Mouse (Mus musculus) cortical plate, adult 2 months (tissue): ENCODE data around the gene Arid3a.

Source experiments
- CTCF ChIP-seq: fragments of 200-500 bp; IDR thresholded peaks from 2 replicates; pipeline ENCODE4 v1.5.1; 2011; ENCODE audit warnings: mild to moderate bottlenecking, control low read depth, low read length; ENCODE audit not compliant: insufficient read depth; ENCODE audit errors: extremely low read depth
- POLR2A ChIP-seq: fragments of 200-500 bp; IDR thresholded peaks from 2 replicates; pipeline ENCODE4 v1.6.1; 2011; ENCODE audit warnings: mild to moderate bottlenecking, low read length, control low read depth; ENCODE audit not compliant: insufficient read depth; ENCODE audit errors: extremely low read depth

GRCm38 (mm10) chr10:79943471-79943901 is 16.6 kb downstream of the Arid3a start:
- TF ChIP-seq POLR2A (no peak), CTCF (no peak)
